Mouse (Mus musculus): ENCODE measurements around the gene Nyap2. TPM values are rescaled to one million over a fixed set of nuclear protein-coding genes. Genes with fewer than 3 reads are reported as not detected.

Gene Nyap2
- polyA plus RNA-seq, 1 experiment: not detected

GRCm38 (mm10) chr1:81090979-81091378 lies 14.2 kb downstream of the Nyap2 start:
- 54% methylated on average over 3 of the region's 3 CpGs for WGBS
- TF ChIP-seq CTCF (IDR thresholded peaks at IDR 0.05; ENCODE audit: insufficient read depth, low read length) (no peak), POLR2A (IDR thresholded peaks at IDR 0.05; ENCODE audit: borderline replicate concordance, extremely low read depth, low read depth, low read length) (no peak)
- no peak for DNase-seq

DNA sequence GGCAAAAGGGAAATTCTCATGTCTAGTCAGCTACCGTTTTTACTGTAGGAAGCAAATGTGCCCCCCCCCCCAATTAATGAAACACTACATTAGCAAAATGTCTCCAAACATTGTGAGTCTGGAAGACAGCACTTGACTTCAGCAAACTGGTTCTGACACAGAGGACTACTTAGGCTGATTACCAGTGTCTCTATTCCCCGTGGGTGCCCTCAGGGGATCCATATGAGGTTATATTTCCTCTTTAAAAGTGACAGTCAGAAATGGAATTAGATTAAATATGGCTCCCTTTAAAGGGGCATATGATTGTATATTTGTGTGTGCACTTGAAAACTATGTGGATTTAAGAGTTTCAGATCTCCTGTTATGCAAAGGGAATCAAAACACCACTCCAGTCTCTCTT lies 15.3 kb downstream of the Nyap2 start:
- H3K4me1 ChIP-seq (ENCODE audit: control insufficient read depth, insufficient read depth, low read length): no peaks in the 10 kb centered on the region

More at GRCm38 (mm10) chr1:81090979-81091378, 14.2 kb downstream of the Nyap2 start:
- H3K4me1 ChIP-seq (ENCODE audit: control insufficient read depth, insufficient read depth, low read length): no peaks in the 10 kb centered on the region
- no peak overlapping the region for H3K4me3 ChIP-seq (replicated peaks; ENCODE audit: extremely low read depth, low read depth, low read length)

GRCm38 (mm10) chr1:81092886-81093285 lies 16.1 kb downstream of the Nyap2 start:
- TF ChIP-seq CTCF (IDR thresholded peaks at IDR 0.05; ENCODE audit: insufficient read depth, low read length) (no peak), POLR2A (IDR thresholded peaks at IDR 0.05; ENCODE audit: borderline replicate concordance, extremely low read depth, low read depth, low read length) (no peak)

More for the DNA sequence above, 15.3 kb downstream of the Nyap2 start:
- WGBS: 70% methylated on average over 2 of the region's 2 CpGs
- DNase-seq: no peak
- no peak overlapping the region for H3K4me3 ChIP-seq (replicated peaks; ENCODE audit: extremely low read depth, low read depth, low read length)
- TF ChIP-seq POLR2A (IDR thresholded peaks at IDR 0.05; ENCODE audit: borderline replicate concordance, extremely low read depth, low read depth, low read length) (no peak), CTCF (IDR thresholded peaks at IDR 0.05; ENCODE audit: insufficient read depth, low read length) (no peak)

DNA sequence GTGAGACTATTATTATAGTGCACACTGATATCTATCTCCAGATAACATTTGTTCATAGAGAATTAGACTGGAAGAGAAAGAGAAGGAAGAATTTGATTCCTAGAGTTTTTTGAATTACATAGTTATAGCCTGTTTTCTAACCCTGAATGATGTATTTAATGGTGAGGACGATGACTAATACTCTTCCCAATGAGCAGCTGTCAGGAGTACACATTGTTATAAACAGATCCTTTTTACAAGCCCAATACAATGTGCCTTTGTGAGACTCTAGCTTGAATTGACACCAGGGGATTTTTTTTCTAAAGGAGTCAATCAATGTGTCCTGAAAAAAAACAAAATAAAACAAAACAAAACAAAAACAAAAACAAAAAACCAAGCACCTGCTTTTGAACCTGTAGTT lies 22.2 kb downstream of the Nyap2 start:
- DNase-seq: no peak
- TF ChIP-seq POLR2A (IDR thresholded peaks at IDR 0.05; ENCODE audit: borderline replicate concordance, extremely low read depth, low read depth, low read length) (no peak), CTCF (IDR thresholded peaks at IDR 0.05; ENCODE audit: insufficient read depth, low read length) (no peak)
- 53% methylated on average over 1 of the region's 1 CpGs for WGBS
- Histone ChIP-seq H3K4me3 (replicated peaks; ENCODE audit: extremely low read depth, low read depth, low read length) (no peak overlapping the region), H3K4me1 (ENCODE audit: control insufficient read depth, insufficient read depth, low read length) (no peaks in the 10 kb centered on the region)

More at GRCm38 (mm10) chr1:81092886-81093285, 16.1 kb downstream of the Nyap2 start:
- 83% methylated on average over 4 of the region's 4 CpGs for WGBS
- Histone ChIP-seq H3K4me1 (ENCODE audit: control insufficient read depth, insufficient read depth, low read length) (no peaks in the 10 kb centered on the region), H3K4me3 (replicated peaks; ENCODE audit: extremely low read depth, low read depth, low read length) (no peak overlapping the region)
- DNase-seq: no peak

- DNase-seq: no peak
- Histone ChIP-seq H3K4me3 (replicated peaks; ENCODE audit: extremely low read depth, low read depth, low read length) (no peak overlapping the region), H3K4me1 (ENCODE audit: control insufficient read depth, insufficient read depth, low read length) (no peaks in the 10 kb centered on the region)
- TF ChIP-seq POLR2A (IDR thresholded peaks at IDR 0.05; ENCODE audit: borderline replicate concordance, extremely low read depth, low read depth, low read length) (no peak), CTCF (IDR thresholded peaks at IDR 0.05; ENCODE audit: insufficient read depth, low read length) (no peak)
- 64% methylated on average over 1 of the region's 1 CpGs for WGBS
Measured at GRCm38 (mm10) chr1:81101749-81102148, 25.0 kb downstream of the Nyap2 start.

DNA sequence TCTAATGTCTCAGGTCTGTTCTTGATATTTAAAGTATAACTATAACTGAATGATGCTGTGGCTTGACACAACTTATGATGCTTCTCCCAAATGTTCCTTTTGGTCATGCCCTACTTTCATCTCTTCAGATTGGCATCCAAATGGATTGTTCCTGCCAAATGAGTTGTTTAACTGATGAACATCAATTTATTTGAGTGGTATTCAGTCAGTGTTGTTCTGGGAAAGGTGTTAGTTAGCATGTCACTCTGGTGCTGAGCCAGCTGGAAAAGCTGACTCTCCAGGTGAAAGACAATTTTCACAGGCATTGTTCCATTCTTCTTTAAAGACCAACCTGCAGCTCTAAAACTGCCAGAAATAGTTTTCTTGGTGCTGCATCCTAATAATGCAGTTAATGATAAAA lies 43.0 kb downstream of the Nyap2 start:
- no peak overlapping the region for H3K4me3 ChIP-seq (replicated peaks; ENCODE audit: extremely low read depth, low read depth, low read length)
- no peak for DNase-seq
- TF ChIP-seq CTCF (IDR thresholded peaks at IDR 0.05; ENCODE audit: insufficient read depth, low read length) (no peak), POLR2A (IDR thresholded peaks at IDR 0.05; ENCODE audit: borderline replicate concordance, extremely low read depth, low read depth, low read length) (no peak)
- H3K4me1 ChIP-seq (ENCODE audit: control insufficient read depth, insufficient read depth, low read length): no peaks in the 10 kb centered on the region

GRCm38 (mm10) chr1:81132007-81132712 lies 55.4 kb downstream of the Nyap2 start:
- no peak for TF ChIP-seq POLR2A (IDR thresholded peaks at IDR 0.05; ENCODE audit: borderline replicate concordance, extremely low read depth, low read depth, low read length)
- no peak for TF ChIP-seq CTCF (IDR thresholded peaks at IDR 0.05; ENCODE audit: insufficient read depth, low read length)
- no peak overlapping the region for H3K4me3 ChIP-seq (replicated peaks; ENCODE audit: extremely low read depth, low read depth, low read length)
- WGBS: 79% methylated on average over 8 of the region's 8 CpGs

DNA sequence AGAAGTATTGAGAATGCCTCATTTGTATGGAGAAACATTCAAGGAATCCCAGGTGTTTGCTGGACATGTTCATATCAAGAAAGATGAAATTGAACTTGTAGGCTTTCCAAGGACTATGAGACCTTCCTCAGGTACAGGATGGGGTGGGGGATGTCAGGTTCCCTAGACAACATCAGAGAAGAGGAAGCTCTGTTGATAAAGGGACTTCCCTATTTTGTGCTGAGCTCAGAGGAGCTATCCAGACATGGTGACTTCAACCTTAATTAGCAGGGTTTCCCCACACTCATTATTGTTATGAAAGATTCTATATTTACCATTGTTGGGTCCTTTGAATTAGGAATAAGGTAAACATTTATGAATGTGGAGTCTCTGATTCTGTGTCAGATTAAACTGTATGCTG lies 67.1 kb downstream of the Nyap2 start:
- Histone ChIP-seq H3K4me3 (replicated peaks; ENCODE audit: extremely low read depth, low read depth, low read length) (no peak overlapping the region), H3K4me1 (ENCODE audit: control insufficient read depth, insufficient read depth, low read length) (no peaks in the 10 kb centered on the region)
- TF ChIP-seq CTCF (IDR thresholded peaks at IDR 0.05; ENCODE audit: insufficient read depth, low read length): no peak
- TF ChIP-seq POLR2A (IDR thresholded peaks at IDR 0.05; ENCODE audit: borderline replicate concordance, extremely low read depth, low read depth, low read length): no peak
- DNase-seq: no peak

More at GRCm38 (mm10) chr1:81132007-81132712, 55.4 kb downstream of the Nyap2 start:
- no peaks in the 10 kb centered on the region for H3K4me1 ChIP-seq (ENCODE audit: control insufficient read depth, insufficient read depth, low read length)
- DNase-seq: no peak

GRCm38 (mm10) chr1:81145576-81145975 lies 68.8 kb downstream of the Nyap2 start:
- H3K4me1 ChIP-seq (ENCODE audit: control insufficient read depth, insufficient read depth, low read length): no peaks in the 10 kb centered on the region
- TF ChIP-seq CTCF (IDR thresholded peaks at IDR 0.05; ENCODE audit: insufficient read depth, low read length) (no peak), POLR2A (IDR thresholded peaks at IDR 0.05; ENCODE audit: borderline replicate concordance, extremely low read depth, low read depth, low read length) (no peak)
- no peak overlapping the region for H3K4me3 ChIP-seq (replicated peaks; ENCODE audit: extremely low read depth, low read depth, low read length)
- no peak for DNase-seq

DNA sequence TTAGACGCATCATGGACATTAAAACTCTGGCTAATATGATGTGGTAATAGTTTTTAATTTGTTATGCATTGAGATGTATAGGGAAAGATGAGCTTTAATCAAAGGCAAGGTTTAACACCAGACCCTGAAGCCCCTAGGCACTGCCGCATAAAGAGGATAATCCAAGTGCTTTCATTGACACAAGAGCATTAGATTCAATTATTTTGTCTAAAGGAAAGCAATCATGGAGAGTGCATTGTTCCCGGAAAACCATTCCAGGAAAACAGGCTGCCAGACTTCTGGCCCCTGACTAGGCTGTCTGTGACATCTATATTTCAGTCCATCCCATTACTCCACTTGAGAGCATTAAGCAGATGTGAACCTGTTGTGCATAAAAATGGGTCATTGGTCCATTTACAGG lies 92.5 kb downstream of the Nyap2 start:
- TF ChIP-seq POLR2A (IDR thresholded peaks at IDR 0.05; ENCODE audit: borderline replicate concordance, extremely low read depth, low read depth, low read length): no peak
- no peak for TF ChIP-seq CTCF (IDR thresholded peaks at IDR 0.05; ENCODE audit: insufficient read depth, low read length)
- H3K4me3 ChIP-seq (replicated peaks; ENCODE audit: extremely low read depth, low read depth, low read length): no peak overlapping the region
- 79% methylated on average over 3 of the region's 3 CpGs for WGBS

More for the DNA sequence above, 92.5 kb downstream of the Nyap2 start:
- no peaks in the 10 kb centered on the region for H3K4me1 ChIP-seq (ENCODE audit: control insufficient read depth, insufficient read depth, low read length)
- no peak for DNase-seq

Data from lung, adult 2 months (tissue).